Mouse (Mus musculus): ENCODE measurements around the gene Sgcb.
"Not testable (repeated sequence)": the region's sequence is repeated elsewhere in the genome, so short reads cannot be mapped to it uniquely, and the experiment has no call there.

Gene Sgcb

DNA sequence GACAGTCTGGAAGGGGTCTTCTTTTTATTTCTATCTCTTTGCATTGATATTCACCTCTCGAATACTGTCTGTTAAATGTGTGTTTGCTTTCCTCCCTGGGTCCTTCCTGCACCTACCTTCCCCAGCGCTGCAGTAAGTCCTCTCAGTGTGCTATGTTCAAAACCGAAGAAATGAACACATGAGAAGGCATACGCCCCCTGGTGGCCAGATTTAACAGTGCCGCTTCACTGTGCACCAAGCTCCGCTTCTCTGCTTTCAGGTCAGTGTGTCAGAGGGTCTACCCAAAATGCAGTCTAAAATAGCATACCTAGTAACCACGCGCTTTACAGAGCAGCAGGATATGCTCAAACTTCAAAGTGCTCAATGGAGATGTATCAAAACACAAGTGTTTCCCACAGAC lies 14.4 kb downstream of the Sgcb start:
- peak; percentile 65 for DNase-seq (ENCODE audit: low read depth, low spot score)

DNA sequence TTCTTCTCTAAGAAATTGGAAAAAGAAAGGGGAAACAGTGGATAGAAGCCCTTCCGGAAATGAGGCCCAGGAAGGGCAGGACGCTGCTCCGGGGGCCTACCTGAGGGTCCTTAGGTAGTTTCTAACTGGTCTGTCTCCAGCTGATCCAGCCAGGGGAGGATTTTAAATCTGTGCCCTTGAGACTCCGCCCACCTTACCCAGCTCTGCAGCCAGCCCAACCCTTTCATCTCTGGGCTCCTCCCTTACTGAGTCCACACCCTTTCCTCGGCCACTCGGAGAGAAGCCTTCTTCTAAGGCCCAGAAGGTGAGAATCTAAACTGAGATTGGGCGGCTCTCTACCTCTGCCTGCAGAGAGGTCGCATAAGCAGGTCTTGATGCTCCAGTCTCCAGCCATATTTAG lies 15.3 kb downstream of the Sgcb start, which contains the start of gene Lrrc66:
Gene Lrrc66, minus strand, starts transcription at position 236 of the 400 bp plus-strand sequence.
- no peak for DNase-seq (ENCODE audit: low read depth, low spot score)

DNA sequence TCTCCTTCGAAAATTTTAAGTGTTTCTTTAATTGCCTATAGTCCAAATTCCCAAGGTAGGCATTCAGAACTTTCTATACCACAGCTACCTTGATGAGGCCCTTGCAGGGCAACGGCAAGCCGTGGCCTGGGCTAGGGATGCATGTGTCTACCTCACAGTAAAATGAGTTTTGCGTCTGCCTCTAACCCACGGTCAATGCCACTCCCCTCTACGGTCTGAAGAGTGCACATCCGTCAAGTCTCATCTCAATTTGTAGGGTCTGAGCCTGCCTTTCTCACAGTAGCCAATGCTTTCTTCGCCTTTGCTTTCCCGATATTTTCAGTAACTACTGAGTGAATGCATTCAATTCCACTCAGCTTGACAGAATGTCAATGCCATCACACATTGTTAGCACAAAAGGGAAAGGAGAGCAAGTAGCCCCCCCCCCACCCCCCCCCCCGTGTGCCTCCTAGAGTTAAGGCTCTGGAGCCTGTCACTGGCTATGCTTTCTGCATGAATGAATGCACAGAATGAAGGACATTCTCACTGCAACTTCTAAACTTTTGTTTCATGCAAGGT lies 16.5 kb downstream of the Sgcb start:
- no peak for DNase-seq (ENCODE audit: low read depth, low spot score)

DNA sequence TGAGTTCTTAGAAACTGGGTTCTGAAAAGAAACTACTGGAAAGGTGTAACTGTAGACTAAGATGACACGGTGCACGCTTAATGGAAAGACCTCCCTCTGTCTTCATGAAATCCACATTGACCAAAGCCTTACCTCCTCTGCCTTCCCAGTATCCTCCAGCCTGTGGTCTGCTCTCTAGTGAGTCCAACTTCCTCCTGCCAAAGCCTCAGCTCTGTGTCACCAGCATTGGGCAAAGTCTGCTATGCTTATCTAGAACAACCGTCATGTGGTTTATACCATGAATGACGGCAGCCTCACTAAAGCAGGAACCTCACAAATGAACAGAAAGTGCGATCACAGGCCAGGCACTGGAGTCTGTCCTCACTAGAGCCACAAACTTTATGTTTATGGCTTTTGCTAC lies 17.4 kb downstream of the Sgcb start:
- DNase-seq (ENCODE audit: low read depth, low spot score) = no peak

DNA sequence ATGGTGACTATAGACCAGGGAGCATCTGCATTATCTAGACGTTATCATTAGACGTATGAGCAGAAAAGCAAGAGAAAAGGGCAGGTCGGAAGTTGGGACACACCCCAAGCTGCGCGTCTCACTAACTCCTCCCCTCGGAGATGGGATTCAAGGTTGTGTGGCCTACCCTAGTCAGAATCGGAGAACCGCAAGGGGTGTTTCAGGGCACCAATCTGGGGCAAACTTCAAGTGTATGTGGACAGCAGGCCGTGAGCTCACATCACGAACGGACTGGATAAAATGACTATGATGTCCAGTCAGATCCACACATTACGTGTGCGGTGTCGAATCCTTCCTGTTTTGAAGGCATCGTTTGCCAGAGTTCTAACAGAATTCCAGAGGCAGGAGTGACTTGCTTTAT lies 19.6 kb downstream of the Sgcb start:
- DNase-seq (ENCODE audit: low read depth, low spot score) = no peak

DNA sequence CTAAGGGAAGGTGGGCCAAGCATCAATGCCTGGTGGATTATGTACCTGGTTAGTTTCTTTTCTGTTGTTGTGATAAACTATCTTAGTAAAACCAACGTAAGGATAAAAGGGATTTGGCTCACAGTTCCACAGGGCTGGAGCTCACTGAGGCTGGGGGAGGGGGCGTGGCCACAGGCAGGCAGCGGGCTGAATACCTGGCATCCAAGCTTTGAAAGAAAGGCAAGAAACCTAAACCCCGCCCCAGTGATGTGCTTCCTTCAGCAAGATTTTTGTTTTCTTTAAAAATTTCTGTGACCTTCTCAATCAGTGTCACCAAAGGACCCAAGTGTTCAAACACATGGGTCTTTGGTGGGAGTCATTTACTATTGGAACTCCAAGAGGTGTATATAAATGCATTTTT lies 20.0 kb downstream of the Sgcb start:
- DNase-seq (ENCODE audit: low read depth, low spot score) = no peak

DNA sequence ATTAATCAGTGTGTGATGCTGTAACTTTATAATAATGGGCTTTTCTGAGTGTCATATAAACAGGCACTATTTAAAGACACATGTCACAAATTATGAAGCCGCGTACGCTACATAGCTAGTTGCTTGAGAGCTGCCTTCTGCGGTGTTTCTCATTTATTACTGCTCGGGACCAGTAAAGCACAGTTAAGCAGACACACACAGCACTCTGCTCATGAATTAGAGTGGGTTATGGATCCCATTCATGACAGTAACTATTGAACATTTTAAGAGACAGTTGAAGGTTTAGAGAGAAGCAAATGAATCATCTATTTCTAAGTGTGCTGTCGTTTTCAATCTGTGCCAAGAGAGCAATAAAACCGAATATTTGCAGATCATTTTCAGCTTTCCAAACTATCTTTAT lies 20.7 kb downstream of the Sgcb start:
- DNase-seq (ENCODE audit: low read depth, low spot score) = no peak

DNA sequence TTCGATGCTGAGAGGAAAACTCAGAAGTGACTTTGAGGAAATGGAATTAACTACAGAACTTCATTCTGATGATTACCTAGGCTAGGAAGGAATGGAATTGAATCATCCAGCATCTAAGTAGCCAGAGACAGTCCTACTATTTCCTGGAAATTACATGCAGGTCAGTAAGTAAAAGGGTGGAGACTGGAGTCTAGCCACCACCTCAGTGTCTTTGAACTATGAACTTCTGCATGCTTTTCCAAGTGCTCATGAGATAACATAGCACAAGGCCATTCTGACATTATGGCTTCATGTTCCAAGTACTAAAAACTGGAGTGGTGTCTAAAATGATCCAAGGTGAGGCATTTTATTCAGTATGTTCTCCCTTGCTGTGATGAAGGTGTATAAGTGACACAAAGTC lies 22.1 kb downstream of the Sgcb start:
- no peak for DNase-seq (ENCODE audit: low read depth, low spot score)

DNA sequence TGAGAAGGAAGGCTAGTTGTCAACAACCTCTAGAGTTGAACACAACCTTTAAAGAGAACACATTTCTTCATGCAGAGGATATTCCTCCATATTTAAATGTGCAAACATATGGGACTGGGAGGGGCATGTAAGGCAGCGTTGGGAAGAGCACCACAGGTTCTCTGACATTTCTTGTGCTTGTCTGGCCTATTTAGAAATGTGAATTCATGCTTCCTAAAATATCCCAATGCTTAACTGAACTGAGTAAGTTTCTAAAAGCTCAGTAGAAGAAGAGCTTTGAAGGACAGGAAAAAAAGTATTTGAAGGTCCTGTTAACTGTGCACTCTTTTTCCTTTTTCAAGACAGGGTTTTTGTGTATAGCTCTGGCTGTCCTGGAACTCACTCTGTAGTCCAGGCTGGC lies 28.6 kb downstream of the Sgcb start:
- DNase-seq (ENCODE audit: low read depth, low spot score) = no peak

DNA sequence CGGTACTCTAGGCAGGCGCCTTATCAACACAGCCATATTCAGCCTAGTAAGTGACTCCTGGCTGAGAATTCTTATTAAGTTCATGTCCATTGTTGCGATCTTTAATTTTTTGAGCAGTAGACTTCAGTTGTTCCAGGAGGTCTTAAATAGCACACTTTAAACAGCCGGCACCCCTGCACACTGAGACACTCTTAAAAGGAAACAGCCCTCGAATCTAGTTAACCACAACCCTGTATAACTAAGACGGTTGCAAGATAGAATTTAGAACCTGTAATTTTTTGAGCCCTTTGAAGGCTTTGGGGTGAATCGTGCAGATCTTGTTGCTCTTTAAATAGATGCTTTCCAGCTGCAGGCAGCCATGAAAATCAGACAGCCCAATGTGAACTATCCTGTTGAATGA lies 32.4 kb downstream of the Sgcb start:
- no peak for DNase-seq (ENCODE audit: low read depth, low spot score)

DNA sequence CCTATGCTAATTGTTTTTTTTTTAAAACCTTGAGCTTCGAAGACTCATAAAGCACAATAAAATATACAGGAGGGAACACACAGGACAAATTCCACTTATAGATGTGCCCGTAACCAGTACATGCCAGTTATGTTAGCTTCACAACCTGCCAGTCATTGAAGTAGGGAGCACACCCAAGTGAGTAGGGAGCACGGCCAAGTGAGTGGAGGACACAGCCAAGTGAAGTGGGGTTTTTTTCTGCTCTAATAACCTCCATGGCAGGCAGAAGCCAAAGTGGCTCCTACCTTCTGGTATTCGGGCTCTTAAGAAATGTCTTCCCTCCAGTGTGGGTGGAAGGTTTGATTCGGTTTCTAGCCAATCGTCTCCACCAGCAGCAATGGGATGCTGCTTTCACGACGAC lies 34.3 kb downstream of the Sgcb start:
- no peak for DNase-seq (ENCODE audit: low read depth, low spot score)

DNA sequence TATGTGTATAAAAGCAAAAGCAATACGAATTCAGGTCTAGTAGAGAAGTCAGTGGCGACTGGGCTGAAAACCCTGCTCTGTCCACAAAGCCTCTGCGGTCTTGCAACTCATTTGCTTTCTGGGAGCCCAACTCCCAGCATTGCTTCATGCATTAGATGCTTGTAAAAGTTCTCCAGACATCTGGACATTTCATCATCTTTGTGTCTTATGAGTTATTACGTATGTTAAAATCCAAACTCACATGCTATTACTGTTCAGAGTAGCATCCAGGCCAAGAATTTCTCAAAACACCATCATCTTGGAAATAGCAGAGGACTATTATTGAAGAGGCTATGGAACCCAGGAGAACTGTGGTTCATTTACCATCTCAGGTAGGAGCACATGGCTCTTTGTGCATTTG lies 36.5 kb downstream of the Sgcb start:
- DNase-seq (ENCODE audit: low read depth, low spot score) = no peak

DNA sequence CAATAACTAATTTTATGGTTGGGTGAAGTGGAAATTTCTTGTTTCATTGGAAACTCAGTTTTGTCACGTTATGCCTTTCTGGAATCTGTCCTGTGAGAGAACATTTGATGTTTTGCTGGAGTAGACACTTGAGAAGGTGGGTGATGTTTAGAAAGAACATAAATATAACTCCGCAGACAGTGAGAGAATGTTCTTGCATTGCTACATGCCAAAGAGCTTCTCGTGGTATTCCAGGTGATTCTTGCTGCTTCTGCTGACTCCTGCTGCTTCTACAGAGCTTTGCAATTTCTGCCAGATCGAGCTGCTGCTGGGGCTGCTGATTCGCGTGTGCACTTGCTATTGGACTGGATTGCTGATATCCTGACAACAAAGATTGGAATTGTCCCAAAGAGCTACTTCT lies 42.6 kb downstream of the Sgcb start:
- DNase-seq (ENCODE audit: low read depth, low spot score) = no peak

DNA sequence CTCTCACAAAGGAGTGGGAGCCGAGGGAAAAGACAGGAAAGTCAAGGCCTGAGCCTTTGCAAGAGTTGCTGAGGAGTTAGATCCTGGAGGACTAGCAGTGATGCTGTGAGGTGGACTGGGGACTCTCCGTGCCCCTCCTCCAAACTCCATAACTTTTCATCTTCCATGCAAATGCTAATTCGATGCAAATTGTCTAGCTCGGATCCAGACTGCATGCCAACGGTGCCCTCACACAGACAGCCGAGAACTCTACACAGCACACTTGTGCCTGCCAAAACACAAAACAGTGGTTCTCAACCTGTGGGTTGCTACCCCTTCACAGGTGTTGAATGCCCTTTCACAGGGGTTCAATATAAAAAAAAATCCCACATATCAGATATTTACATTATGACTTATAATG lies 43.0 kb downstream of the Sgcb start:
- no peak for DNase-seq (ENCODE audit: low read depth, low spot score)

DNA sequence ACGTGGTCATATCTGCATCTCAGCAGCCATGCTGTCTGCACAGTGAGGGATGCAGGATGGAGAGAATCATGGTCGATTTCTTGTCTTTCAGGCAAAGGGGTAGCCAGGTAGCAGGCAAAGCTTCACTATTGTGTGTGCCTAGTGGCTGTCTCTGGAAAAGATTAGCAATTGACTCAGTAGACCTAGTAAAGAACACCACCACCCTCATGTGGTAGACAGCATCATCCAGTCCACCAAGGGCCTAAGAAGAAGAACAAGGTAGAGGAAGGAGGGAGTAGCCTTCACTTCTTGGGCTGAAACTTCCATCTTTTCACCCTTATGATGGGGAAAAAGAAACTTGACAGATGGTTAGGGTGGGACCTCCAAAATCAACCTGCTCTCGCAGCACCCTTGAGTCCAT lies 44.7 kb downstream of the Sgcb start:
- no peak for DNase-seq (ENCODE audit: low read depth, low spot score)

DNA sequence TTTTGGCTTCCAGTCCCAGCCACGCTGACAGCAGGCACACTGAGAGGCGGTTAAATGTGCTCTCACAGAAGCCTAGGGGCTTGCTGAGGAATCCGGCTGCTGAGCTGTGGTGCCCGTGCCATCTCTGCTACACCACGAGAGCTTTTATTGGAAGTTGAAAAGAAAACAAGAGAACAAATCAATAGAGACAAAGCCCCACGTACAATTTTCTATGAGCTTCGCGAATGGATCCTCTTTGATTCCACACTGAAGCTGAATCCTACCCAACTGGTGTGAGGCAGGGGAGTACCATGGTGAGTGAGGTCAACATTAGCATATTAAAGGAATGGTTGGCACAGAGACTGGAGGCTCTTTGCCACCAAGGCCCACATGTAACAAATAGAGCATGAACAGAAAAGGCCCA lies 46.2 kb downstream of the Sgcb start:
- DNase-seq (ENCODE audit: low read depth, low spot score) = no peak

DNA sequence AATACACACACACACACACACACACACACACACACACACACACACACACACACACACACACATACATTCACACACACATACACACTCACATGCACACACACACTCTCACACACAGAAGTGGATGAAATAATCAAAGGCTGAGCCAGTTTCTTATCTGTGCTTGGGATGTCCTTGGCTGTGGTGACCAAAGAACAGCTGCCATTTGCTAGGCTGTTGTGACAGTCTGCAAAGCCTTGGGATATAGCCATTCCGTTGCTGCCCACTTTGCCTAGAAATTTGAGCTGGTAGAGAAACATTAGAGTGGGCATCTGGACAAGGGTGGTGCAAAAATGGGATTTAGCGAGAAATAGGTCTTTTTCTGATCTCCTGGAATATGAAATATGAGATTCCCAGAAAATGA lies 47.6 kb downstream of the Sgcb start:
- no peak for DNase-seq (ENCODE audit: low read depth, low spot score)

DNA sequence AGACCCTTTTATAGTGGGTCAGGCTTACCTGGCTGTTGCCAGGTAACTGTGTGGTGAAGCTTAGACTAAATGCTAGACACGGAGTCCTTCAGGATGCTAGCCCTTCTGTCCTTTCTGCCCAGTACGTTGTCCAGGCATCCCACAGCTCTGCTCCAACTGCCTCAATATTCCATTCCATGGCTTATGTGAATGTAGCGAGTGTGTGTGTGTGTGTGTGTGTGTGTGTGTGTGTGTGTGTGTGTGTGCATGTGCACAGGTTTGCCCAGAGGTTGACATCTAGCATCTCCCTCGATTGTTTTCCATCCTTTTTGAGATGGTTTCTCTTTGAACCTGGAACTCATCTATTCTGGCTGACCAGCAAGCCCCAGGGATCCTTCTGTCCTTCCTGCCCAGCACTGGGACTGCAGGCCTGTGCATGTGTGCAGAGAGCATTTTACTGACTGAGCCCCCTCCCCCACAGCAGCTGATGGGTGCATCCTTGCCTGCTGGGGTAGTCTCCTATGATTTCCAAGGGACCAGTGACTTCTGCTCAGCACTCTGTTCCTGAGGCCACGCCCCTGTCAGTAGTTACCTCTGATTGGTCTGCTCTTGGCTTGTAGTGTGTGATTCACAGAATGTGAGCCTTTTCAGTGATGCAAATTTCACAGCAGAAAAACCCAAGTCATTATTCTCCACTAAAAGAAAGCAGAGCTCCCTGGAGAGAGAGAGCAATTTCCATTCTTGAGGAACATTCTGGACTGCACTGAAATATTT lies 48.5 kb downstream of the Sgcb start:
- DNase-seq (ENCODE audit: low read depth, low spot score) = no peak

DNA sequence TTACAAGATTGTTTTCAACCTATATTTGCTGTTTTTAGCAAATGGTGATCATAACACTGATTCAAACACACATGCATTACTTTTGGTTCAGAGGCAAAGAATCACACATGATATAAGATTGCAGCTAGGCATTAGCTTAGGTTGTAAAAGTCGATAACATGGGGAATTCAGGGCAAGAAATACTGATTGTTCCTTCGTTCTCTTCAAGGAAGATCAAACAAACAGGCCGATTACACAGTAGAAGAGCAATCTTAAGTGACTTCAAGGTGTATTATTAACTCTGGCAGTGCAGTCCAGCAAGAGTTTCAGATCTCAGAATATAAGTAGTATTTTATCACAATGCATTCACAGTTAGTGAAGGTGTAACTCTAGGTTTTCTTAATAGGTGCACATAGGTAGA lies 60.5 kb downstream of the Sgcb start:
- DNase-seq (ENCODE audit: low read depth, low spot score) = no peak

DNA sequence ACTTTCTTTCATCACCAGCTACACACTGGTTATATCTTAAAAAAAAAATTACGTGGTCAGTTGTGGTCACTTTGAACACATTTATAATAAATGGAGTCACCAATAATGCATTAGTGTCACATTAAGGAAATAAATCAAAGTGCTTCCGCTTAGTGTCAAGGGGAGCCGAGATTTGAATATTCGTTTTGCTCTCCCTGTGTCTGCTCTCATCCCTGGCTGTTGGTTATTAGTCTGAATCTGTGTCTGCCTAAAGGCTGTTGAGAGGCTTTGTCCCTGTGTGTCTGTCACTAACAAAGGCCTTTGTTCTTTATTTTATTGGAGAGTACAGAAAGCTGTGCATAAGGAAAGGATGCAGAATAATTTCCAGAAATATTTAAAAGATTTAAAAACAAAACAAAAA lies 61.0 kb downstream of the Sgcb start:
- DNase-seq (ENCODE audit: low read depth, low spot score) = no peak

DNA sequence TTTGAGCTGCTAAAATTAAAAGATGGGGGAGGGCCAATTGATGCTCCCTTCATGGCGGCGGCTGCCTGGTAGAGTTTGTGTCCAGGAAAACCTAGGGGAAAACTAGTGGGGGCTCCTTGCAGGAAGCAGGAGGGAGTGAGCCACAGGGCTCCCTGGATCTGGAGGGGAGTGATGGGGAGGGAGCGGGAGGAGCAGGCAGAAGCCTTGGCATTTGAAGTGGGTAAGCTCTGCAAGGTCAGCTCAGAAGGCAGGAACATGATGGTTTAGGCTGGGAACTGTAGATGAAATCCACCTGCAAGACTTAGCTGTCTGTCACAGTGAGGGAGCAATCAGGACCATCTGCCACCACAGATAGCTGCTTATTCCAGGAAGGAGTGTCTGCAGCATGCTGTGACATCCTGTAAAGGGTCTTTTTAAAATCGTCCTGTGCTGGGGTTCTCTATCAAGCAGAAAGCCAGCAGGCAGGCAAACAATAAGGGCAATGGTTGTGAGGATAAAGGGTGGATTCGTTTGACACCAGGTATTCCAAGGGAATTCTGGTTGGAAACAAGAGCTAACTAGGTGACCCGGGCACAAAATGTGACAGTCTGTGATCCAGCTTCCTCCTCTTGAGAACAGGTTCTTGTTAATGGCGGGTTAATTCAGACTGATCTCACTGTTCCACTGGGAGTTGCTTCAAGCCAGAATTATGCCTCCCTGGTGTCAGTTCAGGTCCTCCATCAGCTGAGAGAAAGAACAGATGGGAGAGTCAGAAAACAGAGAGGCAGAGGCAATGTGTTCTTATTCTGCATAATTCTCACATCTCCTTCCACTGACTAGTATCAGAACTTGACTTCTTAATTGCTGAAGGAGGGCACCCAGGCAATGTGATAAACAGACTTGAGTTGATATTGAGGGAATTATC lies 62.1 kb downstream of the Sgcb start:
- no peak for DNase-seq (ENCODE audit: low read depth, low spot score)

DNA sequence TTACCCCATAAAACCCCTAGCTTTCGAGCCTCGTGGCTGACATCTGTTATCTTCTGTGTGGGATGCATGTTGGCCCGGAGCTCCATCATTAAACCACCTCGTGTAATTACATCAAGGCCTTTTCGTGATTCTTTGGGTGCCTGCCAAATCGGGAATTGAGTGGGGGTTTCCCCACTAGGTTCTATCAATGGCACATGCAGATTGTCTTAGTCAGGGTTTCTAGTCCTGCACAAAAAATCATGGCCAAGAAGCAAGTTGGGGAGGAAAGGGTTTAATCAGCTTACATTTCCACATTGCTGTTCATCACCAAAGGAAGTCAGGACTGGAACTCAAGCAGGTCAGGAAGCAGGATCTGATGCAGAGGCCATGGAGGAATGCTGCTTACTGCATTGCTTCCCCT lies 63.6 kb downstream of the Sgcb start:
- not testable (repeated sequence) for DNase-seq (ENCODE audit: low read depth, low spot score)

Data from A20 (cell line).